In genomic region chr17:32099943-32100586, GRCm38 (mm10) we compare ENCODE assay signal across 8 mouse cellular contexts.
DNase-seq lines count a peak whose midpoint lies in the region; ATAC-seq and TF ChIP-seq lines count a peak whose summit lies in the region.

No protein-coding gene starts in this region.

- peak overlapping the region; percentile 29 for H3K4me3 ChIP-seq in bone marrow macrophage, adult 2 months (ENCODE audit: insufficient read depth, low read length)
- H3K4me3 ChIP-seq in hindbrain, embryonic 11.5 days (ENCODE audit: low read depth, low read length) = peak overlapping the region; percentile 44
- peak overlapping the region; percentile 49 for H3K4me3 ChIP-seq in limb, embryonic 14.5 days (replicated peaks; ENCODE audit: low read length)
- H3K4me3 ChIP-seq in midbrain, embryonic 14.5 days (replicated peaks; ENCODE audit: low read depth, low read length) = peak overlapping the region; percentile 45

- TF ChIP-seq POLR2A in bone marrow macrophage, adult 2 months (IDR thresholded peaks at IDR 0.05; ENCODE audit: borderline replicate concordance, low read depth, low read length) = no peak
- TF ChIP-seq POLR2A in limb, embryonic 14.5 days (IDR thresholded peaks at IDR 0.05; ENCODE audit: borderline replicate concordance, extremely low read depth, insufficient read depth, insufficient read length) = no peak

- peaks cover 12% of the 10 kb centered on the region for H3K27me3 ChIP-seq in hindbrain, embryonic 11.5 days (ENCODE audit: control insufficient read depth, insufficient read depth, low read length)
- peaks cover 13% of the 10 kb centered on the region; the same call in 1 of the 2 replicates for H3K27me3 ChIP-seq in limb, embryonic 14.5 days (ENCODE audit: control insufficient read depth, insufficient read depth, low read length)
- H3K27me3 ChIP-seq in midbrain, embryonic 14.5 days (ENCODE audit: control insufficient read depth, insufficient read depth, low read length) = peaks cover 5% of the 10 kb centered on the region; the same call in 1 of the 2 replicates

- TF ChIP-seq CTCF in bone marrow macrophage, adult 2 months (IDR thresholded peaks at IDR 0.05; ENCODE audit: low read depth, low read length) = no peak

- peak; percentile 81 for DNase-seq in ES-CJ7 (ENCODE audit: low read depth, low spot score)
- peak; percentile 82 for DNase-seq in hindbrain, embryonic 11.5 days (ENCODE audit: low spot score)
- DNase-seq in limb, embryonic 14.5 days (ENCODE audit: low spot score) = peak; percentile 51
- peak; percentile 87 for DNase-seq in midbrain, embryonic 14.5 days
- peak; percentile 78 for DNase-seq in testis, postnatal 10 days (ENCODE audit: low spot score)
- DNase-seq in frontal cortex, adult 2 months (ENCODE audit: extremely low spot score in 1 of 2, low spot score in 1 of 2) = no peak

- 2% methylated on average over 44 of the region's 44 CpGs for WGBS in hindbrain, embryonic 11.5 days
- WGBS in limb, embryonic 14.5 days = under 1% methylated on average over 41 of the region's 44 CpGs
- WGBS in midbrain, embryonic 14.5 days = 2% methylated on average over 44 of the region's 44 CpGs

- H3K9me3 ChIP-seq in hindbrain, embryonic 11.5 days (ENCODE audit: control insufficient read depth, low read length) = no peaks in the 10 kb centered on the region
- no peaks in the 10 kb centered on the region for H3K9me3 ChIP-seq in limb, embryonic 14.5 days (ENCODE audit: control insufficient read depth, low read length)
- no peaks in the 10 kb centered on the region for H3K9me3 ChIP-seq in midbrain, embryonic 14.5 days (ENCODE audit: control insufficient read depth, low read length)

- H3K4me2 ChIP-seq in hindbrain, embryonic 11.5 days (replicated peaks; ENCODE audit: low read depth, low read length) = peak overlapping the region; percentile 75
- peak overlapping the region; percentile 90 for H3K4me2 ChIP-seq in limb, embryonic 14.5 days (replicated peaks; ENCODE audit: low read depth, low read length, severe bottlenecking)
- peak overlapping the region; percentile 88 for H3K4me2 ChIP-seq in midbrain, embryonic 14.5 days (ENCODE audit: low read length)

- H3K27ac ChIP-seq in bone marrow macrophage, adult 2 months (ENCODE audit: insufficient read depth, low read depth, low read length) = no peak overlapping the region
- H3K27ac ChIP-seq in hindbrain, embryonic 11.5 days (ENCODE audit: low read depth, low read length) = no peak overlapping the region
- no peak overlapping the region for H3K27ac ChIP-seq in limb, embryonic 14.5 days (replicated peaks; ENCODE audit: low read depth, low read length)
- no peak overlapping the region for H3K27ac ChIP-seq in midbrain, embryonic 14.5 days (replicated peaks; ENCODE audit: low read depth, low read length)

- H3K4me1 ChIP-seq in bone marrow macrophage, adult 2 months (ENCODE audit: control insufficient read depth, insufficient read depth, low read length) = 0 out of 2 replicates have a peak, but pooled peaks cover 2% of the 10 kb centered on the region
- H3K4me1 ChIP-seq in hindbrain, embryonic 11.5 days (replicated peaks; ENCODE audit: control insufficient read depth, insufficient read depth, low read length) = no peaks in the 10 kb centered on the region
- 0 out of 2 replicates have a peak, but pooled peaks cover 4% of the 10 kb centered on the region for H3K4me1 ChIP-seq in limb, embryonic 14.5 days (ENCODE audit: control insufficient read depth, insufficient read depth, low read length)
- peaks cover 6% of the 10 kb centered on the region for H3K4me1 ChIP-seq in midbrain, embryonic 14.5 days (ENCODE audit: control insufficient read depth, insufficient read depth, low read length)

- peak overlapping the region; percentile 55 for H3K9ac ChIP-seq in hindbrain, embryonic 11.5 days (ENCODE audit: low read depth, low read length)
- H3K9ac ChIP-seq in limb, embryonic 14.5 days (ENCODE audit: low read depth, low read length, severe bottlenecking) = peak overlapping the region; percentile 57
- peak overlapping the region; percentile 65 for H3K9ac ChIP-seq in midbrain, embryonic 14.5 days (replicated peaks; ENCODE audit: low read length)

- peak; percentile 47; the same call in 1 of the 2 replicates for ATAC-seq in erythroid progenitor cell, adult 5-6 weeks (replicated peaks; ENCODE audit: low FRiP score, poor library complexity, severe bottlenecking)
- peak; percentile 76 for ATAC-seq in hindbrain, embryonic 11.5 days (ENCODE audit: low FRiP score)
- peak; percentile 78 for ATAC-seq in limb, embryonic 14.5 days (ENCODE audit: low FRiP score, low read depth)
- ATAC-seq in midbrain, embryonic 14.5 days (ENCODE audit: low FRiP score, low TSS enrichment) = peak; percentile 66

- H3K36me3 ChIP-seq in hindbrain, embryonic 11.5 days (ENCODE audit: control insufficient read depth, insufficient read depth, low read length) = no peaks in the 10 kb centered on the region
- H3K36me3 ChIP-seq in limb, embryonic 14.5 days (ENCODE audit: control insufficient read depth, insufficient read depth, low read length) = no peaks in the 10 kb centered on the region
- H3K36me3 ChIP-seq in midbrain, embryonic 14.5 days (ENCODE audit: control insufficient read depth, insufficient read depth, low read length) = no peaks in the 10 kb centered on the region

Comparison
In these comparisons a context has a peak if more than half of its experiments do, and no peak if none do; other contexts are left out.
1. DNase-seq: peak in ES-CJ7 (single experiment), hindbrain, embryonic 11.5 days (single experiment), limb, embryonic 14.5 days (single experiment), midbrain, embryonic 14.5 days (single experiment) and testis, postnatal 10 days (single experiment); none in frontal cortex, adult 2 months (0 of 2).
2. Peak in every context shown above with its lines, with median percentiles within 50 percentile points of each other: H3K4me3 ChIP-seq, ATAC-seq, H3K4me2 ChIP-seq and H3K9ac ChIP-seq.